Mouse (Mus musculus) thymus, postnatal 25 days (tissue): ENCODE measurements around the gene G430095P16Rik.

Source experiments
- DNase-seq: peaks from one replicate; pipeline ENCODE4 v3.0.0; 2022

Gene G430095P16Rik

DNA sequence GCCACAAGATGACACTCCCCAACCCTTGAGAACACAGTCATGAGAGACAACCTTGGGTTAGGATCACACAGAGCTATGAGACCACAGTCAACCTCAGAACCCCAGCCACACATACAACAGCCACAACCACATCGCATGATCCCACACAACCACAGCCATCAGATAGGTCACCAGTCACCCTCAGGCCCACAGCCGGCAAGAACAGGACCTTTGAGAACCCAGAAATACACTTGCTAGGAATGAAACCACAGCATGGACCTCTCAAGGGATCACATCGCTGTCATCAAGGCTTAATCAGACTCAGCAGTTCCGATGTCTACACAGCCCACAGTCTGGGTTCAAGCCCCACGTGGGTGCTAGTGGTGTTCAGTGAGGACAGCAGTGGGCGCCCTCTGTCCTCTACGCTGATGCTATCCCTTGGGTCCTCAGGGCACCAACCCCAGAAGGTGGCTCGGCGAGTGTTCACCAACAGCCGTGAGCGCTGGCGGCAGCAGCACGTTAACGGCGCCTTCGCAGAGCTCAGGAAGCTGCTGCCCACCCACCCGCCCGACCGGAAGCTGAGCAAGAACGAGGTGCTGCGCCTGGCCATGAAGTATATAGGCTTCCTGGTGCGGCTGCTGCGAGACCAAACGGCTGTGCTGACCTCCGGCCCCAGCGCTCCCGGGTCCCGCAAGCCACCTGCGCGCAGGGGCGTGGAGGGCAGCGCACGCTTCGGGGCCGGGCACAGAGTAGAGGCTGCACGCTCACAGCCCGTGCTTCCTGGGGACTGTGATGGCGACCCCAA is 19.1 kb upstream of the G430095P16Rik start:
- peak; percentile 61 for DNase-seq

DNA sequence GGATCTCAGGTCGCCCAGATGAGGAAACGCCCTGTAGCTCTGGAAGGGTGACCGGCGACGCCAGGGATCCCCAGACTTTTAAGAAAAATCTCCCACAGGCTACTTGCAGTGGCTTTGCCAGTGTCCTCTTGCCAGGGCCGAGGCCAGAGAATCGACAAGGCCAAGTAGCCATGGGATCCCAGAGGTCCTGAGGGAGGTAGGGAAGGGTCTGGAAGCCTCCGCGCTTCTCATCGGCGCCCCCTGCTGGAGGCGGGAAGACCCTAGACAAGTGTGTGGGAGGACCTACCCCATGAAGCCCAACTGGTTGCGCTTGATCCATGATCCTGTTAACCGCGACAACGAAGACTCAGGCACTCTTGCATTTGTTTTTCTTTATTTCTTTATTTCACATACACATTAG is 18.5 kb upstream of the G430095P16Rik start:
- peak; percentile 88 for DNase-seq

DNA sequence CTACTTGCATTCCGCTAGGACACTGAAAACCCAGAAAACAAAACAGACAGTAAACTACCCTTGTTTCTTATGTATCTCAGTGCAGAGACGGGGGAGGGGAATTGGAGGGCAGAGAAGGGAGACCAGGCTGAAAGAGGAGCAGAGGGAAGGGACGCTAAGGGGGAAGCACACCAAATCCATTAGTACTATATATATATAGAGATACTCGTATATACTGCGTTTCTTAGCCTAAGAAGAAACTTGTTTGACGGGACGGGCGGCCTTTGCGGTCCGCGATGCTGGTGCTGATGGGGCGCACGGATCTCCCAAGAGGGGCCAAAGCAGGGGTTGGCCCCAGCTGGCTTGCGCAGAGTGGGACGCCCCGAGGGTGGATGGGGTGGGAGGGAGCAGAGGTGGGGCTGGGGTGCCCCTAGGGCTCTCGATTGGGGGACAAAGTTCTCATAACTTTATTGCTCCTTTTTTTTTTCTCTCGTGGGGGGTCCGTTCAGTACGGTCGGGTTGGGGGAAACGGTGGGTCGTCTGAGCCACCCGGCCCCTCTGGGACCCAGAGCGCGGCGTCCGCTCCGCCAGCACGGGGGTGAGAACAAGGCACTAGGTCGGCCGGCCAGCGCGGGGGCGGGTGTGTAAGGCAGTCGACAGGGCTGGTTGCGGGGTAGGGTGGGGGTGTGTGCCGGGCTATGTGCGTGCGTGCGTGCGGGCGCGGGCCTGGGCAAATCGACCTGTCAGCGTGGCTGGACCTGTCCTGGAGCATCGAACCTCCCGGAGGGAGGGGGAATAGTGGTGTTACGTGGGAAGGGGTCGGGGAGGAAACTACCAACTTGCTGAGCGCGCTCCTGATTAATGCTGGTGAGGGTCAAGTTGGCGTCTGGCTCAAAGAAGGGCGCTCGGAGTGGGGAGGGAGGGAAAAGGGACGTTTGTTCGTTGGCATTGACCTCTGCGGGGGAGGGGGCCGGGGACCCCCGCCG is 17.7 kb upstream of the G430095P16Rik start:
- no peak for DNase-seq

DNA sequence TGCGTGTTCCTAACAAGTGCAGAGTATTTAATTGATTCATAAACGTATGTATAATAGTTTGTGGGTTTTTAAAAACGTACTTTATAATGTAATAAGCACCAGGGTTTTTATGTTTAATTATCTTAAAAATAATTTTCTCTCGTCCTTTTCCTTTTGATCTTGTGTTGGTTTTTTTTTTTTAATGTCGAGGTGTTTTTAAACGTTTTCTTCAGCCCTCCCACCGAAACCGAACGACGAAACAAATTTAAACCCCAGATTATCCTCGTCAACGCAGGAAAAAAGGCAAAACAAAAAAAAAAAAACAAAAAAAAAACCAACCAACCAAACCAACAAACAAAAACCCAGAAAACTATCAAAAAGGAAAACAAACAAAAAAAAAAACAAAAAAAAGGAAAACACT is 16.8 kb upstream of the G430095P16Rik start:
- DNase-seq: no peak

DNA sequence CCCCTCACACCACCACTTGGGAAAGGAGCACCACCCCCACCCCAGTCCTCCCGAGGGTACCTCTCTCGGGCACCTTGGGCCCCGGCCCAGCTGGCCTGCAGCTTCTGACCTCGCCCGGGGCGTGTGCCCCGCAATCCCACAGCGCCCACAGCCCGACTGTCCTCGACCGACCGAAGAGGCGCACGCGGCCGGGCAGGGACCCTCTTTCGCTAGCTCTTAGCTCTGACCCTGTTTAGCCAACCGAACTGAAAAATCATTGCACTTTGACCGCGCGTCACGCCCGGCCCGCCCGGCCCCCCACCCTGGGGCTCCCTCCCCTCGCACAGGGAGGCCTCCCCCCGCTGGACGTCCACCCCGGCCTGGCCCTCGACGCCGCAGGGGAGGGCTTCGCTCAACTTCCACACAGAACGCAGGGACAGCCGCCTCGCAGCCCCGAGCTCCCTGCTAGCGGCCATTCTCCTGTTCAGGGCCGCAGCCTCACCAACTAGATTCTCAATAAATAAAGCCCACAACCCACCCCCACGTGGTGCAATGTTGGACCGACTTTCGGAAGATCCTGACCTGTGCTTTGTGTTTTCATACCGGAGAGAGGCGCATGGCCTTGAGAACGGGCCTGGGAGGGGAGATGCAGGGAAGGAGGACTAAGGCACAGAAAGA is 16.1 kb upstream of the G430095P16Rik start:
- DNase-seq: no peak

DNA sequence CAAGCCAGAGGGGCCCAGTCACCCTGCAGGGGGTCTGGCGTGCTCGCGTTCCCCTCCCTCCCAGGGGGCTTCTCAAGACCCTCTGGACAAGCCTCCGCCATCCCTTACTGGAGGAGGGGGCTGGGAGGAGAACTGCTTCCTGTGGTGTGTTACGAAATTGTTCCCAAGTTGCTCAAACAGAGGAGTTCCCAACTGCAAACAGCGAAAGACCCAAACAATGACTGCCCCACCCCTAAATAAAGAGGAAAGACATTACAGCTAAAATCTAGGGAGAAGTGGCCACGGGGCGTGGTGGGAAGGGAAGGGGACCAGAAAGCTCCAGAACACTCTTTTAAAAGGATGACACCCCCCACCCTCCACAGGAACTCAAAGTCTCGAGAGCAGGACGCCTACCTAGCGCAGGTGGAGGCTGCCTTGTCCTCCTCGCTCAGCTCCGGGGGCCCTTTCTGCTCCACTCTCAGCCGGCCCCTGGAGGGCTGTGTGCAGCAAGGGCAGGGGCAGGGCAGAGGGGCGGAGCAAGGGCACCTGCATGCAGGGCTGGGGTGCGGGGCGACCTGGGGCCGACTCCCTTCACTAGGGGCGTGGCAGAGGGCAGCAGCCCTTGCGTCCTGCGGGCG is 15.4 kb upstream of the G430095P16Rik start:
- peak; percentile 47 for DNase-seq

DNA sequence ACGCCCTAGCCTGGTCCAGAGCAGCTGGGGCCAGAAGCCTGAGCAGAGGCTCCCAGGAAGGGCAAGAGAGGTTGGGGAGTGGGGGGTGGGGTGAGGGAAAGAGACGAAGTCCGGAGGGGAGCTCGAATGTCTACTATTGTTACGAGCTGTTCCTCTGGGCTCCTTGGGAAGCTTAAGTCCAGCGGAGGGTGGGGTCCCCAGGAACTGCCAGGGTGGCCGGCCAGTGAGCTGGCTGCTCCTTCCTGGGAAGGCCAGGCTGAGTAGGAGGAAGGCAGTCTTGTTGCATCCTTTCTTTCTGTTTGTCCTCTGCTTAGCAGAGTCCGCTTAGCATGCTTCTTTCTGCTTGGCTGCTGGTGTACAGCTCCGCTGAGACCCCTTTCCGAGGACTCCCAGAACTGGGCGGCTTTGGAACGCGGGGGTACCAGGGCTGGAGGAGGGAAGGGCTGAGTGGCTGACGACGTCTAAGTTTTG is 14.7 kb upstream of the G430095P16Rik start:
- DNase-seq: no peak

DNA sequence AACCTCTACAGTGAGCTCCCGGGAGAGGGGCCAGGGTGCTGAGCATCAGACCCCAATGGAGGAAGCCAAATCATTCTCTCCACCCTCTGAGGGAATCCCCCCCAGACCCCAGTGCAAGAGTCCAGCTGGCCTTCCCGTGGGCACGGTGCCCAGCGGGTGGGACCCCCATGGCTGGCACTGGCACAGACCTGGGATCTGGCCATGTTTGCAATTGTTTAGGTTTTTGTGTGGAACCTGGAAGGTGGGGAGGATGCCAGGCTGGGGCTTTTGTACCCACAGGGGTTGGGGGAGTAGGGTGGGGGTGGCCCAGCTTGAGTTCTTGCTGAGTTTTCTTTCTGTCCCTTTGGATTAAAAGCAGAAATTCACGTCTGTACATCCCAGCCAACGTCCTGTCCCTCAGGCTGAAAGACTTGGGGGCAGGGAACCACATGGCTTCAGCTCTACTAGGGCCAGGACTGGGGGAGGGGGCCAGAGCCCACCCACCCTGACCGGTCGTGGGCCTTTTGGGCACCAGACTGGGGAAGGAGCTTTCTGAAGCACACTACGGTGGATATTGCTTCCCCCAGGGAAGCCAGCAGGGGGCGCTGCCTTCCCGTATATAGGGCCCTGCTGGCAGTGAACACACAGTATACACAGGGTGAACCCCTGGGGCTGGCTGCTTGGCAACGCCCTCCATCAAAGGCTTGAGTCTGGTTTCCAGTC is 13.9 kb upstream of the G430095P16Rik start:
- peak; percentile 85 for DNase-seq

DNA sequence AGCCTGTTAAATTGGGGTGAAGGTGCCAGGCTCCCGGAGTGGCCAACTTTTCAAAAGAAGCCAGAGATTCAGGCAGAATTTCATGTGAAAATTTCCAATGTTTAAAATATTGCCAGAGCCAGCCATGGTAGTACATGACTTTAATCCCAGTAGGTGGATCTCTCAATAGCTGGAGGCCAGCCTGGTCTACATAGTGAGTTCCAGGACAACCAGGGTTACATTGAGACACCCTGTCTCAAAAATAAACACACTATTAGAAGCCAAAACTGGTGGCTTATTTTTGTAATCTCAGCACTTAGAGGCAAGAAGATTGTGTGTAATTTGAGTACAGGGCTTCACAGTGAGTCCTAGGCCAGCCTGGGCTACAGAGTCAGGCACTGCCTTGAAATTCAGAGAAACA is 12.9 kb upstream of the G430095P16Rik start:
- DNase-seq: no peak

DNA sequence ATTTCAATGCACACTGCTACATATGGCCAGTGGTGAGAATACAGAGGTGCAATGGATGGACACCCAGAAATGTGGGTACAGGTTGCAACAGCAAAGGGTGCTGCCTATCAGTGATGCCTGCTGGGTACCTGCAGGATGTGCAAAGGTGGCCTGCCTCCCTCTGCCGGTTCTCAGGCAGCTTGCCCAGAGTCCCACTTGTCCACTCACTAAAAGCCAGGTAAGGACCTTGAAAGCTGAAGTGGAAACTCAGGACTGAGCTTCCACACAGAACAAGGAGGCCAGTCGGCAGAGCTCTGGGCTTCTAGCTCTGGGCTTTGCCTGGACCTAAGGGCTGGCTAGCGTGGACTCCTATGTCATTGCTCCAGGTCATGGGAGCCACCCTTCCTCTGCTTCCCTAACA is 11.5 kb upstream of the G430095P16Rik start:
- no peak for DNase-seq

DNA sequence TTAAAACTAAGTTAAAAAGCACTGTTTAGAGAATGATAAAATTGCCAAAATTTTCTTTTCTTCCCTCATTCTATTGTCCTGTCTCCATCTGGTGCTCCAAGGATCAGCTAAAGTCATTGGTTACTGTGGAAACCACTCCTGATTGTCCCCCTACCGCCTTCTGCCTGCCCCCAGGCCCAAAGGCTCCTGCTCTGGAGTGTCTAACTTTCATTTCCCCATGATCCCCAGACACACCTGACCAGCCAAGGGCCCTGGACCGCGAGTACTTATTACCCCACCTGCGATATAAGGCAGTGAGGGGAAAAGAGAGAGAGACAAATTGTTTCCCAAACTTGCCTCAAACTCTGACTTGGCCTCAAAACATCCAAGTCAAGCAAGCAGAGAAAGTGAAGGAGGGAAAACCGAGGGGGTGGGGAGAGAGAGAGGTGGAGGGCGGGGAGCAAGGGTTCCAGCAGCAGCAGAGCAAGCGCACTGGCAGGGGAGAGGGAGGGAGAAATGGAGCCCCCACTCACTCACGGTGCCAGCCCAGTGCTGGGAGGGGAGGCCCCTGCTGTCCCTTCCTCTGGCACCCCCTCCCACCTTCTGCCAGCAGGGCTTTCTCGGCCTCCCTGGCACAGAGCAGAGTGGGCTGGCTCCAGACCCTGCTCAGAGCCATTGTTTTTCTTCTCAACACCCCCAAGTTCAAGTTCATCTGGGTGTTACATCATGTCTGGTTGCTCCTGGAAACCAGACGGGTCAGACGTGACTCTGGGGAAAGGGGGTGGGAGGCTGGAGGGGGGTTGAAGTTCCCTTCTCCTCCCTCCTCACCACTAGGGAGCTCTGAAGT is 10.7 kb upstream of the G430095P16Rik start:
- DNase-seq: no peak

DNA sequence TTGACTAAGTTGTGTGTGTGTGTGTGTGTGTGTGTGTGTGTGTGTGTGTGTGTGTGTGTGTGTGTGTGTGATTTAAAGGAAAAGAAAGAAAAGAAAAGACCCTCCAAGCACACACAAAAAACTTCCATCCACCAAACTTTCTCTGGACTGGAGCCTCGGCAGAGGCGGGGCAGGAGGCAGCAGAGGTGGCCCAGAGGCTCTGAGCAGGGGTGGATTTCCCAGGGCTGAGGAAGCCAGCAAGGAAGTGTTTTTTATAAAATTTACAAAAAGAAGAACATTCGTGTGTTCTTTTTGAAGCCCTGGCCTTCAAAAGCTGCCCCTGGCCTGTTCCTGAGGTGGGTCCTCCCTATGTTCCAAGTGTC is 10.1 kb upstream of the G430095P16Rik start:
- DNase-seq: no peak

DNA sequence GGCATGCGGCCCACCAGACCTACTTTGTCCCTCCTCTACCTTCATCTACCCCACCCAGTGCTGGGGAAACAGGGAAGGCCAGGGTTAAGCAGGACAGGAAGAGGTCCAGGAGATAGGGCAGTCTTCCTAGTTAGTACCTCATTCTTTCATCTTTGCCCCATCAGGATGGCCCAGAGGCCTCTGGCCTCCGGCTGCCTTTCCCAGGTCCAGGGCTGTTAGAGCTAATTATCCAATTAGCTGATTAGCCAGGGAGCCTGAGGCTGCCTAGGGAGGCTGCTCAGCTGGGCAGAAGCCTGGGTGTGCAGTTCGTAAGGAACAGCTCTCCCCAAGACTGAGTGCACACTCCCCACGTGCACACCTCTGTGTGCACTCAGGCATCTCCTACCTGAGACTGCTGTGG is 9.4 kb upstream of the G430095P16Rik start:
- no peak for DNase-seq

DNA sequence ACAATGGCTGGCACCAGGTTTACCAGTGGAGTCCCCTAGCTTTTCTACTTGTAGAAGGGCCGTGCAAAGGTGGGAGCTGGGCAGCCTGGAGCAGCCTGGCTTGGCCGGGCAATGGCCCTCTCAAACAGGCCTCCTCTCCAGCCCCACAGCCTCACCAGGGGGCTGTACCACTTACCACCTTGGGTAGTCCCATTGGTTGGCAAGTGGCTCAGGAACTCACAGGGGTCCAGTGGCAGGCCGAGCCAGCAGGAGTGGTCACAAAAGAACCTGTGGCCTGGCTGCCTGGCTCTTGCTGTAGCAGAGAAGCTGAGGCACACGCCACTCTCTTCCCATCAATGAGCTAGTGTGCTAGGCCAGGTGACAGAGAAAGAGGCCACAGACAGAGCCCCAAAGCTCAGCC is 8.6 kb upstream of the G430095P16Rik start:
- DNase-seq: no peak

DNA sequence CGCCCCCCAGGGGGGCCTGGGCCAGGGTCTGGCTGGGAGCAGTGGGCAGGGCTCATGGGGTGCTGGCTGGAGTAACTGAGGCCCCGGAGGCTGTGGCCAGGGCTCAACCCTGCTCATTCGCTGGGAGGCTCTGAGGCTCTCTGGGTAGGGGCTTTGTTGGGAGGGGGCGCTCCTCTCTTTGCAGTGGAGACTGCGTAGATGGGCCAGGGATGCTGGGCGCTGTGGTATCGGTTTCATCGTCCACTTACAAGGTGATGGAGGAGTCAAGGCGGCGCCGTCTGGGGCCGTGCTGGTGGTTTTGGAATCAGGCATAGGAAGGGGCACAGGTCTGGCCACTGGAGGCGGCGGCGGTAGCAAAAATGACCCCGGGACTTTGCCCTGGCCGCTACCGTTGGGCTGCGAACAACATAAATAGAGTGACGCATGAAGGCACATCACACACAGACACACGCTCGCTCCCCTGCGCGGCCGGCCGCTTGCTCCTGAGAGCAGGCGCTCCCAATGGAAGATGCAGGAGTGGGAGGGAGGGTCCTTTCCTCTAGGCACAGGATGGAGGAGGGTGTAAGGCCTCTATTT is 6.8 kb upstream of the G430095P16Rik start:
- DNase-seq: no peak

DNA sequence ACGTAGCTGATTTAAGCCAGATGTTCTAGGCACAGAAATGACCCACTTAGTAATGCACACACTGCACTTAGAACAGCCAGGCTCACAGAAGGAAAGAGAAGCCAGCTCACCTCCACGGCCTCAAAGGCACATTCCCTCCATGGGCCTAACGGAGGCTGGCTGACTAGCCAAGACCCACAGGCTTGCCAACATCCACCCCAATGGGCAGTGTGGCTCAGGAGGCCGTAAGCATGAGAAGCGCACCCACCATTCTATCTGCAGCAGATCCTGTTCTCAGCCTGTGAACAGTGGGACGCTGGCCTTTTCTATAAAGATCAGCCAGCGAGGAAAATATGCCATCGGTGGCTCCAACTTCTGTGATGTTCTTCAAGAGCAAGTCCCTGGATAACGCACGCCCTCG is 6.0 kb upstream of the G430095P16Rik start:
- no peak for DNase-seq

DNA sequence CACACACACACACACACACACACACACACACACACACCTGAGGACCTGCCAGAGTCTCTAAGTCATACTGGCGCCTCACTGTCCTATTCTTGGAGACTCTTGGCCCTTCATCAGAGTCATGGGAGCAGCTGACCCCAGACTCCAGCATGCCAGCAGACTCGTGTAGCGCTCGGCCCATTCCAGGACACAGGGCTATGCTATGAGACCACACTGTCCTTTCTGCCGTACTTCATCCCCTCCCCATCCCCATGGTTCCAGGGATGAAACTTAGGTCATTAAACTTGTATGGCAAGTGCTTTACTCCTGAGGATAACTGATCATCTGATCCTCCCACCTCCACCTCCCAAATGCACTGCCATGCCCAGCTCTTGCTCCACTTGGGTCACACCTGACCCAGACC is 4.3 kb upstream of the G430095P16Rik start:
- DNase-seq: no peak

DNA sequence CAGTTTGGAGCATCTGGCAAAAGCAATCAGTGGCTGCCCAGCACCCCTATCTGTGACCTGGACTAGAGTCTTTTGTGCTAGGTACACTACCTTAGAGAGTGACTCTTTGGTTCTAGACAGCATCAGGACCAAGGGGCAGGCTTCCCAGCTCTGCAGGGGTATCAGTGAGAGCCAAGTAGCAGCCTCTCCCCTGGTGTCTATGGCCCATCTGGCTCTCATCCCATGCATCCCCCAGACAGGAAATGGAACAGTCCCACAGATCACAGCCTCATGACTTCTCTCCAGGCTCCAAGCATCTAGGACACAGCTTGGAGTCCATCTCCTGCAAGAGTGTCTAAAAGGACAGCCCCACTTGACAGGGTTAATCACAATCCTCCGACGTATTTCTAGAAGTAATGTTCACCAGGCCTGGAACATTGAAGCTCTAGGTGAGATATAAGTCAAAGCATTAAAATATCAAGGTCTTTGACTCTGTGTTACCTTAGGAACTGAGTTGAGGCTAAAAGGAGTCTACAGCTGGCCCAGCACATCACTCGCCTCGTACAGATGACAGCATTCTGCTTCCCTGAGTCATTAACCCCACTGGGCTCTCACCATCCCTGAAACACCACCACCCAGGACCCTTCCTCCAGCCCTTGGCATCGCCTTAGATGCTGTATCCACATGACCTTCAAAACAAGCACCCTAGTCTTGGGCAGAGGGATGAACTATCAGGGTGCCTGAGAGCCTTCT is 3.7 kb upstream of the G430095P16Rik start:
- no peak for DNase-seq

DNA sequence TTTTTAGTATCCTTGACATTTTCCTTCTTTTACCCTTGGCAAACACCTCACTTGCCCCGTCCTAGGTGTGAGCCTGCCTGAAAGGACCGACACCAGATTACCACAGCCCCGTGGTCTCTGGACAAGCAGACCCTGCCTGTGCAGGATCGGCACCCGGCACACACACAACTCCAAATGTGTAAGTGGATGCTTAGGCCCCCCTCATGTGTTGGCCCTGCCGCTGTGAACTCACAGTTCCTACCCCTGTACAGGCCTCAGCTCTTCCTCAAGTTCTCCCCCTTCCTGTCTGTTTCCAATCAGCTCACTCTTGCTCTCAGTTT is 317 bp upstream of the G430095P16Rik start:
- no peak for DNase-seq

DNA sequence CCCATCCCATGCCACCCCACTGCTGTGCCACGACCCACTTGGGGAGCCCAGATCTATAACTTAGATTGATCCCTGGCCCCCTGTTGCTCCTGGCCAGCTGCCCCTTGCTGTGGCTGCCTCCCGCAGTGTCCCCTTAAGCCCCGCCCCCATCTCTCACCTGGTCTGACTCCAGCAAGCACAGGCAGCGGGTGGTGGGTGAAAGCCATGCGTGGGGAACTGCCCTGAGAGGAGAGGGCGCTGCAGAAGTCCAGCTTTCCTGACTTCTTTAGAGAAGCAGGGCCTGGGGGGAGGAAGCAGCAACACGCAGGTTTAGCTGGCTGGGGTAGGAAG is 729 bp downstream of the G430095P16Rik start:
- DNase-seq: peak; percentile 49

DNA sequence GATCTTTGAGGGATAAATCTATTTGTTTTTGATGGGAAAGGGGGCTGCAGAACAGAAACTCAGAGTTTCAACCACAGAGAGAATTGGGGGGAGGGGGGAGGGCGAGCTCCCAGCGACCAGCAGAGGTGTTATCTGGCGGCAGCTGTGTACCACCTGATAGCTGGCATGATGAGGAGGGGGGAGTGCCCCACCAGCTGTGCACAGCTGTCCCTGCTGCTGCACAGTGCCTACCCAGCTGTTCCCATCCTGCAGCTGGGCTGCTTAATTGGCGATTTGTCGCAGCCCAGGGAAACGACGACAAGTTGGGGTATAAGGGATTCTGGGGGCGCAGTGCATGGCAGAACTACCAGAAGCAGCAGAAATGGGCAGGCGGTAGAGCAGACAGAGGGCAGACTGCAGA is 1.9 kb downstream of the G430095P16Rik start:
- DNase-seq: peak; percentile 27
